Mouse (Mus musculus) lung, postnatal 0 days (tissue): Measurements from ENCODE around the gene 6820408C15Rik. TPM values are rescaled to one million over a fixed set of nuclear protein-coding genes. Genes with fewer than 3 reads are reported as not detected.

Source experiments
- ATAC-seq: fragments of 200-750 bp; cut with Nextera tagmentation; 2 replicates; pipeline ENCODE4 v1.8.0; 2017; ENCODE audit warnings: moderate library complexity
- DNase-seq: peaks from one replicate; pipeline ENCODE4 v3.0.0-alpha.2; 2016; ENCODE audit warnings: low spot score
- H3K27ac ChIP-seq: fragments of 300-500 bp; sonication (generic); 2 replicates; pipeline ENCODE4 v1.5.1; 2014; ENCODE audit warnings: antibody characterized with exemption, mild to moderate bottlenecking, low read length, mixed read lengths
- H3K27me3 ChIP-seq: fragments of 300-500 bp; sonication (generic); replicated peaks from 2 replicates; pipeline ENCODE4 v1.6.1; 2014; ENCODE audit warnings: low read length, mixed read lengths; ENCODE audit not compliant: insufficient read depth
- H3K36me3 ChIP-seq: fragments of 300-500 bp; sonication (generic); 2 replicates; pipeline ENCODE4 v1.6.1; 2014; ENCODE audit warnings: low read length, mixed read lengths; ENCODE audit not compliant: insufficient read depth
- H3K4me1 ChIP-seq: fragments of 300-500 bp; sonication (generic); 2 replicates; pipeline ENCODE4 v1.6.1; 2014; ENCODE audit warnings: antibody characterized with exemption, low read depth, low read length, mixed read lengths; ENCODE audit not compliant: insufficient read depth
- H3K4me2 ChIP-seq: fragments of 300-500 bp; sonication (generic); replicated peaks from 2 replicates; pipeline ENCODE4 v1.6.1; 2014; ENCODE audit warnings: low read depth, mild to moderate bottlenecking, low read length, moderate library complexity, mixed read lengths
- H3K4me3 ChIP-seq: fragments of 300-500 bp; sonication (generic); 2 replicates; pipeline ENCODE4 v1.5.1; 2014; ENCODE audit warnings: low read depth, low read length
- H3K9ac ChIP-seq: fragments of 300-500 bp; sonication (generic); replicated peaks from 2 replicates; pipeline ENCODE4 v1.6.1; 2014; ENCODE audit warnings: low read depth, mild to moderate bottlenecking
- H3K9me3 ChIP-seq: fragments of 300-500 bp; sonication (generic); 2 replicates; pipeline ENCODE4 v1.6.1; 2016; ENCODE audit warnings: low read length, mixed read lengths
- CTCF ChIP-seq: IDR thresholded peaks from 2 replicates; pipeline ENCODE4 v1.5.1; 2016; ENCODE audit warnings: antibody characterized with exemption, mild to moderate bottlenecking
- EP300 ChIP-seq: IDR thresholded peaks from 2 replicates; pipeline ENCODE4 v1.6.1; 2016; ENCODE audit warnings: antibody characterized with exemption, mild to moderate bottlenecking, control low read depth
- WGBS: fragments of 180-500 bp; shearing (Covaris S2); extraction: QIAGEN DNeasy Blood & Tissue Kit; methylation state at CpG from one replicate; pipeline ENCODE4 v1.1.7; 2014; 5-methylcytosine and 5-hydroxymethylcytosine counted together
- polyA plus RNA-seq: library from polyadenylated mRNA; unstranded; fragments of >200 nt; fragmentation: Nextera tagmentation; extraction: Ambion mirVana; gene quantifications from 2 replicates; pipeline ENCODE4 v1.2.1, GENCODE M21; 2015

6820408C15Rik gene
- 10.7 and 14.6 TPM in 2 replicates for polyA plus RNA-seq

- peak within 1 kb of the TSS; percentile 82 for H3K4me3 ChIP-seq
- no peaks in the 10 kb centered on the region for H3K27me3 ChIP-seq
- H3K27ac ChIP-seq, result peak within 1 kb of the TSS; percentile 97
- H3K9ac ChIP-seq, result peak within 1 kb of the TSS; percentile 89
- no peak for ATAC-seq
- no peaks in the 10 kb centered on the region for H3K36me3 ChIP-seq
- peak within 1 kb of the TSS; percentile 83 for H3K4me2 ChIP-seq
- no peak; the same call in 1 of the 2 replicates for TF ChIP-seq EP300
- no peak for TF ChIP-seq CTCF
- WGBS, result 16% methylated on average over 4 of the region's 4 CpGs
- H3K4me1 ChIP-seq, result peaks cover 5% of the 10 kb centered on the region; the same call in 1 of the 2 replicates
- no peak for DNase-seq
- no peaks in the 10 kb centered on the region for H3K9me3 ChIP-seq
Measured at GRCm38 (mm10) chr2:152415287-152415686, at the start of gene 6820408C15Rik. Gene 6820408C15Rik (plus strand): TSS chr2:152415587.

GRCm38 (mm10) chr2:152367917-152368316 lies 47.5 kb upstream of the 6820408C15Rik start:
- Histone ChIP-seq H3K4me2 (no peak overlapping the region), H3K9me3 (no peaks in the 10 kb centered on the region), H3K9ac (no peak overlapping the region), H3K4me1 (no peaks in the 10 kb centered on the region), H3K27ac (no peak overlapping the region), H3K27me3 (no peaks in the 10 kb centered on the region), H3K4me3 (no peak overlapping the region), H3K36me3 (no peaks in the 10 kb centered on the region)
- WGBS, result 65% methylated on average over 5 of the region's 5 CpGs
- DNase-seq (no peak), ATAC-seq (no peak)
- no peak for TF ChIP-seq CTCF

GRCm38 (mm10) chr2:152368532-152369140 lies 46.8 kb upstream of the 6820408C15Rik start:
- H3K4me2 ChIP-seq, result no peak overlapping the region
- H3K27me3 ChIP-seq, result 0 out of 2 replicates have a peak, but pooled peaks cover under 1% of the 10 kb centered on the region
- no peaks in the 10 kb centered on the region for H3K9me3 ChIP-seq
- H3K27ac ChIP-seq, result no peak overlapping the region
- TF ChIP-seq EP300 (no peak), CTCF (peak; percentile 96)
- no peaks in the 10 kb centered on the region for H3K36me3 ChIP-seq
- 22% methylated on average over 14 of the region's 14 CpGs for WGBS
- peak; percentile 77 for DNase-seq
- no peak overlapping the region for H3K4me3 ChIP-seq
- no peaks in the 10 kb centered on the region for H3K4me1 ChIP-seq
- no peak overlapping the region for H3K9ac ChIP-seq
- peak; percentile 65 for ATAC-seq

- no peaks in the 10 kb centered on the region for H3K4me1 ChIP-seq
- ATAC-seq (no peak), DNase-seq (no peak)
- TF ChIP-seq CTCF (no peak), EP300 (no peak)
- H3K4me3 ChIP-seq, result no peak overlapping the region
- H3K27ac ChIP-seq, result no peak overlapping the region
- 76% methylated on average over 7 of the region's 7 CpGs for WGBS
- no peak overlapping the region for H3K4me2 ChIP-seq
- no peaks in the 10 kb centered on the region for H3K36me3 ChIP-seq
- H3K9me3 ChIP-seq, result no peaks in the 10 kb centered on the region
- H3K9ac ChIP-seq, result no peak overlapping the region
- peaks cover 15% of the 10 kb centered on the region; the same call in 1 of the 2 replicates for H3K27me3 ChIP-seq
Measured at GRCm38 (mm10) chr2:152372104-152372503, 43.3 kb upstream of the 6820408C15Rik start.

- peaks cover 15% of the 10 kb centered on the region; the same call in 1 of the 2 replicates for H3K27me3 ChIP-seq
- H3K27ac ChIP-seq, result no peak overlapping the region
- no peak overlapping the region for H3K4me2 ChIP-seq
- no peaks in the 10 kb centered on the region for H3K4me1 ChIP-seq
- H3K36me3 ChIP-seq, result no peaks in the 10 kb centered on the region
- no peak for ATAC-seq
- no peak overlapping the region for H3K4me3 ChIP-seq
- 57% methylated on average over 4 of the region's 4 CpGs for WGBS
- H3K9ac ChIP-seq, result no peak overlapping the region
- H3K9me3 ChIP-seq, result no peaks in the 10 kb centered on the region
- no peak for DNase-seq
- TF ChIP-seq CTCF (no peak), EP300 (no peak)
Measured at GRCm38 (mm10) chr2:152372661-152373060, 42.7 kb upstream of the 6820408C15Rik start.

- 70% methylated on average over 9 of the region's 9 CpGs for WGBS
- H3K27ac ChIP-seq, result no peak overlapping the region
- TF ChIP-seq EP300 (no peak), CTCF (no peak)
- DNase-seq (no peak), ATAC-seq (no peak)
- no peak overlapping the region for H3K4me2 ChIP-seq
- no peaks in the 10 kb centered on the region for H3K9me3 ChIP-seq
- no peaks in the 10 kb centered on the region for H3K36me3 ChIP-seq
- peaks cover 15% of the 10 kb centered on the region; the same call in 1 of the 2 replicates for H3K27me3 ChIP-seq
- H3K4me3 ChIP-seq, result no peak overlapping the region
- H3K9ac ChIP-seq, result no peak overlapping the region
- H3K4me1 ChIP-seq, result no peaks in the 10 kb centered on the region
Measured at GRCm38 (mm10) chr2:152373547-152373946, 41.8 kb upstream of the 6820408C15Rik start.
